Mouse (Mus musculus): Measurements from ENCODE around the gene Apold1. TPM values are rescaled to one million over a fixed set of nuclear protein-coding genes. Genes with fewer than 3 reads are reported as not detected.

Apold1 gene
- total RNA-seq (2023): under 1 TPM; 0.57 to 0.71 TPM

DNA sequence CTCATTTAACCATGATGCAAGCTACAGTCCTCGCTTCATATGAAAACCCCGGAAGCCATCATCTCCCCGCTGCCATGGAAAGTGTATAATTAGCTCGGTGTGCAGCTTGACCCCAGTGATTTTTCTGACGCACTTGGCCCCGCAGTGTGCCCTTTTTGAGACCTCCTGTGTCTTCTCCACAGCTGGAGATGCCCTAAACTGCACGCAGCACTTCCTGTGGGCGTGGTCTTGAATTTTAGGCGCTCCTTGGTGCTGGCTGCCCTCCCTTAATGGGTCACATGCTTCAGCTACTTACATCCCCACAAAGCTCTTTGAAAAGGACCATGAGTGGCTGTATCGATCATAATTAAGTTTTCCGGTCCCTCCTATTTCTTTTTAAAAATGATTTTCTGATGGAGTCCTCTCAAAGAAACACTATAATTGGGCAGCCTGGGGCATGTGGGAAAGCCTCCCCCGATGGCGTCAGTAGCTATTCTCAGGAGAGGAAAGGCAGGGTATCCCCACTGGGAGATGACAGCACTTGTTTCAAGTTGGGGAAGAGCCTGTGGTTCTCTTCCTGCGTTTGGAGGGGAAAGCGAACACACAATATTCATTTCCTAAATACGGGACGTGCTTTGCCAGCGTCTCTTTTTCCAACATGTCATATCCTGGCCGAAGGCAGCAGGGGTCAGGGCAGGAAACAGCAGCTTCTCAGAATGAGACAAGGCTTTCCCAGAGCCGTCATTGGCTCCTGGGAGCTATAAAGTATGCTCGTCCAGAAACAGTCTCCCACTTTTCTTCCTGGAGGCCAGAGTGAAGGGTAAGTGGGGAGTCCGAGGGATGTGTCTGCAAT lies at the start of gene Apold1:
Gene Apold1 (plus strand): TSS at position 488 of the 832 bp plus-strand sequence.

DNA sequence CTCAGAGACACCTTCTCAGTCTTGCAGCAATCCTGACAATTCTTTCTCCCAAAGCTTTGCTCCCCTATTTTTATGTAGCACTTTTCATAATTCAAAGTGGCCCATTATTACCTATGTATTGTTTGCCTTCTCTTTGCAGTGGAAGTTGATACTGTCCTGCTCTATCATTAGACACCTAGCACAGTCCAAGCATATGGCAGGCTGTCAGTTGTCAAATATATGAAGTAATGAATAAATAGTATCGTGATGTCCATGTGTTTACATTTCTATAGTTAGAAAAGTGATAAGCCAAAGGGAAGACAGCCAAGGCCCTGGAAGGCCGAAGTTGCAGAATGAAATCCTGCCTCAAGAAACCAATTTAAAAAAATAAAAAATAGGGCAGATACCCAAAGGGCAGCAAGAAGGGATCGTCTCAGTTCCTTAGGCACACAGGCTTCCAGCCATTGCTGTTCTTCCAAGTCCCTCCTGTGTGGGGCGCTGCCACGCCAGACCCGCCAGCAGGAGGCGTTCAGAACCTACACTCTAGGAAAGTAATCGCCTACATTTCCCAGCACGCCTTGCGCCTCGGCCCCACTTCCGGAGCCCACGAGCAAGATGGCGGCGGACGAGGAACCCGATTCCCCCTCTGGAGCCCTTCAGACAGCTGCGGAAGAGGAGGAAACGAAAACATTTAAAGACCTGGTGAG lies 29.7 kb downstream of the Apold1 start, which contains the start of gene Ddx47:
Gene Ddx47 (plus strand): TSS at position 565 of the 686 bp plus-strand sequence.

Other genes with a start within 250 kb of the Apold1 start
- gene Dusp16, start 189.1 kb upstream of the Apold1 start, total RNA-seq (2023): 1 to 10 TPM; 2.1 to 2.2 TPM
- 1 to 10 TPM; 7.3 to 8.3 TPM for gene Crebl2, start 151.6 kb upstream of the Apold1 start, total RNA-seq (2023)
- gene Gpr19, start 83.1 kb upstream of the Apold1 start, total RNA-seq (2023): 1 to 10 TPM; 5.1 TPM
- gene Cdkn1b, start 61.3 kb upstream of the Apold1 start, total RNA-seq (2023): 10 to 100 TPM; 86.9 to 90.3 TPM
- gene Ddx47, start 29.9 kb downstream of the Apold1 start, total RNA-seq (2023): 10 to 100 TPM; 53.5 to 61.1 TPM
- gene Gprc5a, start 83.9 kb downstream of the Apold1 start, total RNA-seq (2023): under 1 TPM; 0.33 to 0.60 TPM
- gene Gprc5d, start 136.6 kb downstream of the Apold1 start, total RNA-seq (2023): not detected
- gene Fam234b, start 216.3 kb downstream of the Apold1 start, total RNA-seq (2023): 10 to 100 TPM in 1 of 2 experiments, 1 to 10 TPM in 1; 6.9 to 15.3 TPM
- gene Hebp1, start 216.3 kb downstream of the Apold1 start, total RNA-seq (2023): 10 to 100 TPM; 22.6 to 31.0 TPM